19 mouse cellular contexts compared by ENCODE assay signal in genomic region chr9:86335588-86335987, GRCm38 (mm10).
DNase-seq lines count a peak whose midpoint lies in the region; ATAC-seq and TF ChIP-seq lines count a peak whose summit lies in the region.
"Had no signal": no experiment of that assay in that cellular context is flagged by ENCODE, and none has a peak within 500 bp of the region (broad histone marks: within the 10 kb centered on the region; RNA-seq: fewer than 3 reads in every experiment).

No protein-coding gene starts in this region.

- H3K4me1 ChIP-seq in limb, embryonic 11.5 days (ENCODE audit: control insufficient read depth, insufficient read depth, low read length): no peaks in the 10 kb centered on the region
- no peaks in the 10 kb centered on the region for H3K4me1 ChIP-seq in limb, embryonic 10.5 days
- peaks cover 16% of the 10 kb centered on the region; the same call in 1 of the 2 replicates for H3K4me1 ChIP-seq in limb, embryonic 13.5 days
- H3K4me1 ChIP-seq: intestine, embryonic 15.5 days; neural tube, embryonic 13.5 days had no signal

- H3K9me3 ChIP-seq in limb, embryonic 11.5 days (ENCODE audit: control insufficient read depth, low read length): no peaks in the 10 kb centered on the region
- H3K9me3 ChIP-seq in limb, embryonic 10.5 days (replicated peaks): no peaks in the 10 kb centered on the region
- no peaks in the 10 kb centered on the region for H3K9me3 ChIP-seq in limb, embryonic 13.5 days
- H3K9me3 ChIP-seq: intestine, embryonic 15.5 days; neural tube, embryonic 13.5 days; stomach, embryonic 15.5 days had no signal

- H3K36me3 ChIP-seq in limb, embryonic 11.5 days (ENCODE audit: control insufficient read depth, insufficient read depth, low read length): no peaks in the 10 kb centered on the region
- H3K36me3 ChIP-seq in limb, embryonic 10.5 days: no peaks in the 10 kb centered on the region
- H3K36me3 ChIP-seq in limb, embryonic 13.5 days: no peaks in the 10 kb centered on the region
- H3K36me3 ChIP-seq: intestine, embryonic 15.5 days; neural tube, embryonic 13.5 days; stomach, embryonic 15.5 days had no signal

- ATAC-seq in limb, embryonic 11.5 days (ENCODE audit: insufficient number of reproducible peaks, low FRiP score, low TSS enrichment, low read depth): no peak
- ATAC-seq in limb, embryonic 13.5 days (ENCODE audit: low FRiP score, low read depth): peak; percentile 64; the same call in 1 of the 2 replicates

- H3K4me2 ChIP-seq in limb, embryonic 11.5 days (ENCODE audit: low read depth, severe bottlenecking): no peak overlapping the region
- no peak overlapping the region for H3K4me2 ChIP-seq in limb, embryonic 13.5 days (replicated peaks)
- H3K4me2 ChIP-seq: heart, embryonic 11.5 days; hindbrain, embryonic 14.5 days; intestine, embryonic 15.5 days; neural tube, embryonic 13.5 days; stomach, embryonic 15.5 days had no signal

- TF ChIP-seq CTCF in brain, embryonic 14.5 days (IDR thresholded peaks at IDR 0.05; ENCODE audit: borderline replicate concordance, extremely low read depth, insufficient read depth, insufficient read length): no peak

- 78% methylated on average over 4 of the region's 4 CpGs for WGBS in limb, embryonic 11.5 days
- WGBS in limb, embryonic 10.5 days: 92% methylated on average over 4 of the region's 4 CpGs
- WGBS in limb, embryonic 13.5 days: 29% methylated on average over 4 of the region's 4 CpGs

- H3K27ac ChIP-seq in limb, embryonic 11.5 days (replicated peaks; ENCODE audit: low read depth, low read length): 0 out of 2 replicates have a peak overlapping the region, but pooled peaks have one; percentile 21
- no peak overlapping the region for H3K27ac ChIP-seq in limb, embryonic 10.5 days
- H3K27ac ChIP-seq in limb, embryonic 13.5 days: no peak overlapping the region
- H3K27ac ChIP-seq: hindbrain, embryonic 14.5 days; intestine, embryonic 15.5 days; left cerebral cortex, adult 2 months; neural tube, embryonic 13.5 days; stomach, embryonic 15.5 days had no signal

- H3K9ac ChIP-seq in limb, embryonic 11.5 days (ENCODE audit: low read length): no peak overlapping the region
- no peak overlapping the region for H3K9ac ChIP-seq in limb, embryonic 13.5 days
- H3K9ac ChIP-seq: hindbrain, embryonic 14.5 days; intestine, embryonic 15.5 days; neural tube, embryonic 13.5 days; stomach, embryonic 15.5 days had no signal

- H3K4me3 ChIP-seq in limb, embryonic 11.5 days (ENCODE audit: low read depth, low read length): no peak overlapping the region
- no peak overlapping the region for H3K4me3 ChIP-seq in limb, embryonic 10.5 days
- H3K4me3 ChIP-seq in limb, embryonic 13.5 days: no peak overlapping the region
- H3K4me3 ChIP-seq: intestine, embryonic 15.5 days; left cerebral cortex, adult 2 months; neural tube, embryonic 13.5 days; stomach, embryonic 15.5 days had no signal

- no peaks in the 10 kb centered on the region for H3K27me3 ChIP-seq in limb, embryonic 11.5 days (ENCODE audit: control insufficient read depth, insufficient read depth, low read length)
- no peaks in the 10 kb centered on the region for H3K27me3 ChIP-seq in limb, embryonic 10.5 days (ENCODE audit: low read depth, poor library complexity, severe bottlenecking)
- no peaks in the 10 kb centered on the region for H3K27me3 ChIP-seq in limb, embryonic 13.5 days
- H3K27me3 ChIP-seq: intestine, embryonic 15.5 days; neural tube, embryonic 13.5 days; stomach, embryonic 15.5 days had no signal

- TF ChIP-seq POLR2A in brain, embryonic 14.5 days (IDR thresholded peaks at IDR 0.05; ENCODE audit: borderline replicate concordance, extremely low read depth, insufficient read depth, insufficient read length, poor library complexity, severe bottlenecking): no peak

- no peak for DNase-seq in limb, embryonic 11.5 days (ENCODE audit: low spot score)
- no peak for DNase-seq in limb, embryonic 10.5 days (ENCODE audit: low spot score)
- peak; percentile 75 for DNase-seq in brain, embryonic 14.5 days (ENCODE audit: low read depth)
- DNase-seq in kidney, adult 9 months: peak; percentile 71
- DNase-seq in cerebellum, adult 11-12 months: no peak
- DNase-seq in spleen, postnatal 36 days (ENCODE audit: low spot score in 2 of 2): no peak
- DNase-seq: cerebellum, adult 18-20 months; cerebellum, postnatal 36 days; heart, postnatal 14 days; liver; lung, adult 2 months; spleen, adult 18-20 months had no signal

Comparison
In these comparisons a context has a peak if more than half of its experiments do, and no peak if none do; other contexts are left out.
1. DNase-seq: peak in brain, embryonic 14.5 days (single experiment) and kidney, adult 9 months (single experiment); none in limb, embryonic 11.5 days (single experiment), limb, embryonic 10.5 days (single experiment), cerebellum, adult 11-12 months (single experiment) and spleen, postnatal 36 days (0 of 2).